Mouse (Mus musculus): ENCODE data around the gene 6030452D12Rik. TPM values are rescaled to one million over a fixed set of nuclear protein-coding genes. Genes with fewer than 3 reads are reported as not detected.

Gene 6030452D12Rik
- polyA plus RNA-seq, 1 experiment from 2014 or later, result not detected

- Histone ChIP-seq H3K27me3 (ENCODE audit: control insufficient read depth, insufficient read depth, low read length) (no peaks in the 10 kb centered on the region), H3K4me3 (ENCODE audit: low read depth, low read length) (no peak overlapping the region), H3K27ac (ENCODE audit: low read length) (no peak overlapping the region), H3K4me2 (replicated peaks; ENCODE audit: low read depth, low read length) (no peak overlapping the region), H3K4me1 (ENCODE audit: control insufficient read depth, insufficient read depth, low read length) (peaks cover 3% of the 10 kb centered on the region; the same call in 1 of the 2 replicates), H3K9ac (replicated peaks; ENCODE audit: low read depth, low read length) (no peak overlapping the region), H3K9me3 (ENCODE audit: control insufficient read depth, low read depth, low read length) (no peaks in the 10 kb centered on the region; the same call in 1 of the 2 replicates), H3K36me3 (ENCODE audit: control insufficient read depth, insufficient read depth, low read length) (no peaks in the 10 kb centered on the region; the same call in 1 of the 2 replicates)
- 86% methylated on average over 9 of the region's 9 CpGs for WGBS
- no peak for ATAC-seq (ENCODE audit: insufficient number of reproducible peaks, insufficient read depth, low FRiP score, low read depth)
These were observed 27.1 kb downstream of the 6030452D12Rik start for GRCm38 (mm10) chr8:106527241-106528036.

GRCm38 (mm10) chr8:106528596-106529249 is 28.4 kb downstream of the 6030452D12Rik start:
- no peak overlapping the region for H3K4me3 ChIP-seq (ENCODE audit: low read depth, low read length)
- H3K27ac ChIP-seq (ENCODE audit: low read length), result no peak overlapping the region
- H3K4me1 ChIP-seq (ENCODE audit: control insufficient read depth, insufficient read depth, low read length), result no peaks in the 10 kb centered on the region
- no peak for ATAC-seq (ENCODE audit: insufficient number of reproducible peaks, insufficient read depth, low FRiP score, low read depth)
- no peaks in the 10 kb centered on the region for H3K27me3 ChIP-seq (ENCODE audit: control insufficient read depth, insufficient read depth, low read length)
- H3K9ac ChIP-seq (replicated peaks; ENCODE audit: low read depth, low read length), result no peak overlapping the region
- H3K36me3 ChIP-seq (ENCODE audit: control insufficient read depth, insufficient read depth, low read length), result no peaks in the 10 kb centered on the region; the same call in 1 of the 2 replicates
- H3K4me2 ChIP-seq (replicated peaks; ENCODE audit: low read depth, low read length), result no peak overlapping the region
- no peaks in the 10 kb centered on the region; the same call in 1 of the 2 replicates for H3K9me3 ChIP-seq (ENCODE audit: control insufficient read depth, low read depth, low read length)
- 82% methylated on average over 9 of the region's 9 CpGs for WGBS

- no peak overlapping the region for H3K4me2 ChIP-seq (replicated peaks; ENCODE audit: low read depth, low read length)
- 95% methylated on average over 10 of the region's 10 CpGs for WGBS
- ATAC-seq (ENCODE audit: insufficient number of reproducible peaks, insufficient read depth, low FRiP score, low read depth), result no peak
These were observed 29.7 kb downstream of the 6030452D12Rik start for GRCm38 (mm10) chr8:106529885-106530482.

GRCm38 (mm10) chr8:106530566-106530965 is 30.2 kb downstream of the 6030452D12Rik start:
- 75% methylated on average over 4 of the region's 4 CpGs for WGBS
- Histone ChIP-seq H3K4me2 (replicated peaks; ENCODE audit: low read depth, low read length) (no peak overlapping the region), H3K9ac (replicated peaks; ENCODE audit: low read depth, low read length) (no peak overlapping the region), H3K27me3 (ENCODE audit: control insufficient read depth, insufficient read depth, low read length) (no peaks in the 10 kb centered on the region), H3K4me3 (ENCODE audit: low read depth, low read length) (no peak overlapping the region), H3K27ac (ENCODE audit: low read length) (no peak overlapping the region), H3K4me1 (ENCODE audit: control insufficient read depth, insufficient read depth, low read length) (no peaks in the 10 kb centered on the region), H3K9me3 (ENCODE audit: control insufficient read depth, low read depth, low read length) (no peaks in the 10 kb centered on the region; the same call in 1 of the 2 replicates), H3K36me3 (ENCODE audit: control insufficient read depth, insufficient read depth, low read length) (no peaks in the 10 kb centered on the region; the same call in 1 of the 2 replicates)
- no peak for ATAC-seq (ENCODE audit: insufficient number of reproducible peaks, insufficient read depth, low FRiP score, low read depth)

More at GRCm38 (mm10) chr8:106529885-106530482, 29.7 kb downstream of the 6030452D12Rik start:
- Histone ChIP-seq H3K9me3 (ENCODE audit: control insufficient read depth, low read depth, low read length) (no peaks in the 10 kb centered on the region; the same call in 1 of the 2 replicates), H3K4me3 (ENCODE audit: low read depth, low read length) (no peak overlapping the region), H3K4me1 (ENCODE audit: control insufficient read depth, insufficient read depth, low read length) (no peaks in the 10 kb centered on the region), H3K36me3 (ENCODE audit: control insufficient read depth, insufficient read depth, low read length) (no peaks in the 10 kb centered on the region; the same call in 1 of the 2 replicates), H3K27me3 (ENCODE audit: control insufficient read depth, insufficient read depth, low read length) (no peaks in the 10 kb centered on the region), H3K9ac (replicated peaks; ENCODE audit: low read depth, low read length) (no peak overlapping the region), H3K27ac (ENCODE audit: low read length) (no peak overlapping the region)

- ATAC-seq (ENCODE audit: insufficient number of reproducible peaks, insufficient read depth, low FRiP score, low read depth), result no peak
- Histone ChIP-seq H3K9me3 (ENCODE audit: control insufficient read depth, low read depth, low read length) (no peaks in the 10 kb centered on the region), H3K4me3 (ENCODE audit: low read depth, low read length) (no peak overlapping the region), H3K4me2 (replicated peaks; ENCODE audit: low read depth, low read length) (no peak overlapping the region), H3K27ac (ENCODE audit: low read length) (no peak overlapping the region), H3K9ac (replicated peaks; ENCODE audit: low read depth, low read length) (no peak overlapping the region), H3K36me3 (ENCODE audit: control insufficient read depth, insufficient read depth, low read length) (peaks cover 5% of the 10 kb centered on the region; the same call in 1 of the 2 replicates), H3K27me3 (ENCODE audit: control insufficient read depth, insufficient read depth, low read length) (no peaks in the 10 kb centered on the region), H3K4me1 (ENCODE audit: control insufficient read depth, insufficient read depth, low read length) (no peaks in the 10 kb centered on the region)
- 83% methylated on average over 7 of the region's 7 CpGs for WGBS
These were observed 33.4 kb downstream of the 6030452D12Rik start for GRCm38 (mm10) chr8:106533709-106534108.

GRCm38 (mm10) chr8:106534449-106534848 is 34.1 kb downstream of the 6030452D12Rik start:
- no peak for ATAC-seq (ENCODE audit: insufficient number of reproducible peaks, insufficient read depth, low FRiP score, low read depth)
- no peaks in the 10 kb centered on the region for H3K4me1 ChIP-seq (ENCODE audit: control insufficient read depth, insufficient read depth, low read length)
- H3K4me3 ChIP-seq (ENCODE audit: low read depth, low read length), result no peak overlapping the region
- no peak overlapping the region for H3K27ac ChIP-seq (ENCODE audit: low read length)
- no peaks in the 10 kb centered on the region for H3K27me3 ChIP-seq (ENCODE audit: control insufficient read depth, insufficient read depth, low read length)
- peaks cover 5% of the 10 kb centered on the region; the same call in 1 of the 2 replicates for H3K36me3 ChIP-seq (ENCODE audit: control insufficient read depth, insufficient read depth, low read length)
- H3K9me3 ChIP-seq (ENCODE audit: control insufficient read depth, low read depth, low read length), result no peaks in the 10 kb centered on the region
- WGBS, result 43% methylated on average over 6 of the region's 6 CpGs
- no peak overlapping the region for H3K9ac ChIP-seq (replicated peaks; ENCODE audit: low read depth, low read length)
- no peak overlapping the region for H3K4me2 ChIP-seq (replicated peaks; ENCODE audit: low read depth, low read length)

- H3K4me3 ChIP-seq (ENCODE audit: low read depth, low read length), result no peak overlapping the region
- no peaks in the 10 kb centered on the region for H3K4me1 ChIP-seq (ENCODE audit: control insufficient read depth, insufficient read depth, low read length)
- no peak overlapping the region for H3K4me2 ChIP-seq (replicated peaks; ENCODE audit: low read depth, low read length)
- peaks cover 5% of the 10 kb centered on the region; the same call in 1 of the 2 replicates for H3K36me3 ChIP-seq (ENCODE audit: control insufficient read depth, insufficient read depth, low read length)
- H3K9ac ChIP-seq (replicated peaks; ENCODE audit: low read depth, low read length), result no peak overlapping the region
- no peak for ATAC-seq (ENCODE audit: insufficient number of reproducible peaks, insufficient read depth, low FRiP score, low read depth)
- 78% methylated on average over 4 of the region's 4 CpGs for WGBS
- H3K27me3 ChIP-seq (ENCODE audit: control insufficient read depth, insufficient read depth, low read length), result no peaks in the 10 kb centered on the region
- H3K9me3 ChIP-seq (ENCODE audit: control insufficient read depth, low read depth, low read length), result no peaks in the 10 kb centered on the region
- H3K27ac ChIP-seq (ENCODE audit: low read length), result no peak overlapping the region
These were observed 35.1 kb downstream of the 6030452D12Rik start for GRCm38 (mm10) chr8:106535448-106535847.

- ATAC-seq (ENCODE audit: insufficient number of reproducible peaks, insufficient read depth, low FRiP score, low read depth), result no peak
- whole genome bisulfite sequencing, result 68% methylated on average over 5 of the region's 5 CpGs
- Histone ChIP-seq H3K27ac (ENCODE audit: low read length) (no peak overlapping the region), H3K4me3 (ENCODE audit: low read depth, low read length) (no peak overlapping the region), H3K36me3 (ENCODE audit: control insufficient read depth, insufficient read depth, low read length) (peaks cover 9% of the 10 kb centered on the region; the same call in 1 of the 2 replicates), H3K9ac (replicated peaks; ENCODE audit: low read depth, low read length) (no peak overlapping the region), H3K27me3 (ENCODE audit: control insufficient read depth, insufficient read depth, low read length) (no peaks in the 10 kb centered on the region), H3K4me2 (replicated peaks; ENCODE audit: low read depth, low read length) (no peak overlapping the region), H3K9me3 (ENCODE audit: control insufficient read depth, low read depth, low read length) (no peaks in the 10 kb centered on the region), H3K4me1 (ENCODE audit: control insufficient read depth, insufficient read depth, low read length) (no peaks in the 10 kb centered on the region)
These were observed 38.9 kb downstream of the 6030452D12Rik start for GRCm38 (mm10) chr8:106539193-106539592.

Data from stomach, embryonic 14.5 days (tissue).